Mouse (Mus musculus): ENCODE results near the gene B4gat1.

B4gat1 gene

GRCm38 (mm10) chr19:5032686-5033085 is 5.9 kb upstream of the B4gat1 start:
- DNase-seq (ENCODE audit: extremely low spot score): no peak

- no peak for DNase-seq (ENCODE audit: extremely low spot score)
These were observed 2.0 kb upstream of the B4gat1 start for GRCm38 (mm10) chr19:5036577-5036976.

DNA sequence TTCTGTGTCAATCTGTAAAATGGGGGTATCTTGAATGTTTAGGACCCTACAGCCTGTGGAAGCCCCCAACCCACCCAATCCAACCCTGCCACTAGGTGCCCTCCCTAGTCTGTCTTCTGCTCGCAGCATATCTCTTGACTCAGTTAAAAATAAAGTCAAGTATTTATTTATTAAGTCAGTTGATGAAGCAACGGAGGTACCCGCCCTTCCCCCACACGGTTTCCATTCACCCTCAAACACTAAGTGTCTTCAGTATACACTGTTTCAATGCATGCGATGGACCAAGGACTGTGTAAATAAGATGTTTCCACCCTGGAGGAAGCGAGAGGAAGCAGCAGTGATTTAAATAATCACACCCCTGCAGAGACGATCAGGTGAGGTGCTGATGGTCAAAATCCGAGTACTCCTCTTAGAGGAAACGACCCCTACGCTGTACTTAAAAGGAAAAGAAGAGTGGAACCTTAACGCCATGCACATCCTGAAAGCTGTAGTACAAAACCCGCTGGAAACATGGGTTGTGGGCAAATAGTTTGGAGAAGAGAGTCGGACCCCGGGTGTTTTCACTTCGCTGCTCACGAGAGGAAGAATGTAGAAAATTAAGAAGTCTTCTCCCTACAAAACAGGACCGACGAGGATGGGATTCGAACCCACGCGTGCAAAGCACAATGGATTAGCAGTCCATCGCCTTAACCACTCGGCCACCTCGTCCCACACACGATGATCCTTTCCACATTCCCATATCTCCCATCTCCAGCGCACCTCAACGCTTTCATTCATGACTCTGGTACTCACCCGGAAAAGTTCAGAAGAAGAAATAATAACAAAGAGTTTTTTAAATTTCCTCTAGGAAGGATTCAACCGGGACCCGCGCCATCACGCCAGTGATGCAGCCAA is 701 bp upstream of the B4gat1 start:
- DNase-seq (ENCODE audit: extremely low spot score): peak; percentile 93

DNA sequence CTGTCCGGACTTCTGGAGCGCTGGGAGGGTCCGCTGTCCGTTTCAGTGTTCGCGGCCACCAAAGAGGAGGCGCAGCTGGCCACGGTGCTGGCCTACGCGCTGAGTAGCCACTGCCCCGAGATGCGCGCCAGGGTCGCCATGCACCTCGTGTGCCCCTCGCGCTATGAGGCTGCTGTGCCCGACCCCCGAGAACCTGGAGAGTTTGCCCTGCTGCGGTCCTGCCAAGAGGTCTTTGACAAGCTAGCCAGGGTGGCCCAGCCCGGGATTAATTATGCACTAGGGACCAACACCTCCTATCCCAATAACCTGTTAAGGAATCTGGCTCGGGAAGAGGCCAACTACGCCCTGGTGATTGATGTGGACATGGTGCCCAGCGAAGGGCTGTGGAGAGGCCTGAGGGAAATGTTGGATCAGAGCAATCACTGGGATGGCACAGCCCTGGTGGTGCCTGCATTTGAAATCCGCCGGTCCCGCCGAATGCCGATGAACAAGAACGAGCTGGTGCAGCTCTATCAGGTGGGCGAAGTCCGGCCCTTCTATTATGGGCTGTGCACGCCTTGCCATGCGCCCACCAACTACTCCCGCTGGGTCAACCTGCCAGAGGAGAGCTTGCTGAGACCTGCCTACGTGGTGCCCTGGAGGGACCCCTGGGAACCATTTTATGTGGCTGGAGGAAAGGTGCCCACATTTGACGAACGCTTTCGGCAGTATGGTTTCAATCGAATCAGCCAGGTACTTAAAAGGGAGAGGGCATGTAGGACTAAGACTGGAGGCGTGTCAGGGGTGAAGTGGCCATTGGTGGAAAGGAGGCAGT is 882 bp downstream of the B4gat1 start:
- no peak for DNase-seq (ENCODE audit: extremely low spot score)

- DNase-seq (ENCODE audit: extremely low spot score): peak; percentile 93
These were observed 2.4 kb downstream of the B4gat1 start, which contains the start of gene Brms1 for GRCm38 (mm10) chr19:5040862-5041523. TSS of gene Brms1 (plus strand) at chr19:5041354.

GRCm38 (mm10) chr19:5041588-5041987 is 3.0 kb downstream of the B4gat1 start:
- DNase-seq (ENCODE audit: extremely low spot score): no peak

- no peak for DNase-seq (ENCODE audit: extremely low spot score)
These were observed 6.9 kb downstream of the B4gat1 start for GRCm38 (mm10) chr19:5045531-5045930.

- no peak for DNase-seq (ENCODE audit: extremely low spot score)
These were observed 9.8 kb downstream of the B4gat1 start for GRCm38 (mm10) chr19:5048138-5049056.

DNA sequence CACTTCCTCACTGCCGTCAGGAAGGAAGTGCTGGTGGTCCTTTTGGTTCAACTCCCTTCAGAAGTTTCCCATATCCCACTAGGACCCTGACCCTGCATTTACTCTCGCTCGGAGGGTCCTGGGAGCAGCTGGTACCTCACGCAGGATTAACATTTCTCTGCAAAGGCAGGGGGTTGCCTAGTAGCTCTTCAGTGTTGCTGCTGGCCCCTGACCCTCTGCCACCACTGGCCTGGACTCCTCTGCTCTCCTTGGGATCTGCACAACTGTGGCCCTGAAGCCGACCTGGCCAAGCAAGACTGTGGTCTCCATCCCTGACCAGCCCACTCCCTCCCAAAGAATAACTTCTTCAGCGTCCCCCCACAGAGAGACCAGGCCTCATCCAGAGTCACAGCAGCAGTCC is 10.7 kb downstream of the B4gat1 start:
- DNase-seq (ENCODE audit: extremely low spot score): no peak

- DNase-seq (ENCODE audit: extremely low spot score): peak; percentile 76
These were observed 11.7 kb downstream of the B4gat1 start, which contains the start of gene Rin1 for GRCm38 (mm10) chr19:5050047-5050905. TSS of gene Rin1 (plus strand) at chr19:5050481.

- no peak for DNase-seq (ENCODE audit: extremely low spot score)
These were observed 12.4 kb downstream of the B4gat1 start for GRCm38 (mm10) chr19:5051031-5051430.

- no peak for DNase-seq (ENCODE audit: extremely low spot score)
These were observed 12.9 kb downstream of the B4gat1 start for GRCm38 (mm10) chr19:5051515-5051914.

DNA sequence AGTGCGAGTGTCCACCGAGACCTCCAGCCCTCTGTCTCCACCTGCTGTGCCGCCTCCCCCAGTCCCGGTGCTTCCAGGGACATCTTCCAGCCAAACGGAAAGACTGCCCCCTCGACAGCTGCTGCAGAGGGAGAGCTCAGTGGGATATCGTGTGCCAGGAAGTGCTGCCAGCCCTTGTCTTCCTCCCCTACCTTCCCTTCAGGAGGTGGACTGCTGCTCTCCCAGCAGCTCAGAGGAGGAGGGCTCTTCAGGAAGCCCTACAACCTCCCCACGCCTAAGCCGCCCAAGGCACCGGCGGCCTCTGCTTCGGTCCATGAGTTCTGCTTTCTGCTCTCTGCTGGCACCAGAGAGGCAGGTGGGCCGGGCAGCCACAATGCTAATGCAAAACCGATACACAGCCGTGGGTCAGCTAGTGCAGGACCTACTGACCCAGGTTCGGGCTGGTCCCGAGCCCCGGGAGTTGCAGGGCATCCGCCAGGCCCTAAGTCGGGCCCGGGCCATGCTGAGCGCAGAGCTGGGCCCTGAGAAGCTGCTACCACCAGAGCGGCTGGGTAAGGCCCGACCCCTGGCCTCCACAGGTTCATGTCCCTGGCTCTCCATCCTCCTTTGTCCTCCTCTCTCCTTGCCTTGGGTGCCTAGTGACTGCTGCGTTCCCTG is 13.7 kb downstream of the B4gat1 start:
- DNase-seq (ENCODE audit: extremely low spot score): no peak

GRCm38 (mm10) chr19:5052853-5053252 is 14.2 kb downstream of the B4gat1 start:
- DNase-seq (ENCODE audit: extremely low spot score): no peak

- DNase-seq (ENCODE audit: extremely low spot score): peak; percentile 76
These were observed 15.3 kb downstream of the B4gat1 start for GRCm38 (mm10) chr19:5053909-5054308.

GRCm38 (mm10) chr19:5056251-5056650 is 17.6 kb downstream of the B4gat1 start:
- peak; percentile 83 for DNase-seq (ENCODE audit: extremely low spot score)

GRCm38 (mm10) chr19:5057876-5058775 is 19.5 kb downstream of the B4gat1 start:
- no peak for DNase-seq (ENCODE audit: extremely low spot score)
